Mouse (Mus musculus): Measurements from ENCODE around the gene Crygd. TPM values are rescaled to one million over a fixed set of nuclear protein-coding genes. Genes with fewer than 3 reads are reported as not detected.

Crygd gene
- polyA plus RNA-seq, 1 experiment = not detected

- TF ChIP-seq CTCF (IDR thresholded peaks at IDR 0.05; ENCODE audit: extremely low read depth, insufficient read depth, insufficient read length, insufficient replicate concordance) = no peak
- no peak for TF ChIP-seq POLR2A (IDR thresholded peaks at IDR 0.05; ENCODE audit: low read depth, low read length)
- H3K27me3 ChIP-seq (ENCODE audit: control insufficient read depth, insufficient read depth, low read length) = no peaks in the 10 kb centered on the region
- no peak overlapping the region for H3K27ac ChIP-seq (ENCODE audit: insufficient read depth, low read length)
- H3K4me3 ChIP-seq (ENCODE audit: extremely low read depth, insufficient read depth, insufficient read length) = no peak overlapping the region
- WGBS = 35% methylated on average over 8 of the region's 8 CpGs
- no peaks in the 10 kb centered on the region for H3K36me3 ChIP-seq (ENCODE audit: control insufficient read depth, insufficient read depth, low read length)
- no peaks in the 10 kb centered on the region for H3K4me1 ChIP-seq (ENCODE audit: control insufficient read depth, insufficient read depth, insufficient read length)
- no peak for DNase-seq (ENCODE audit: low read depth in 1 of 2, low spot score in 2 of 2)
Observed at GRCm38 (mm10) chr1:65046401-65047109, 16.7 kb downstream of the Crygd start.

DNA sequence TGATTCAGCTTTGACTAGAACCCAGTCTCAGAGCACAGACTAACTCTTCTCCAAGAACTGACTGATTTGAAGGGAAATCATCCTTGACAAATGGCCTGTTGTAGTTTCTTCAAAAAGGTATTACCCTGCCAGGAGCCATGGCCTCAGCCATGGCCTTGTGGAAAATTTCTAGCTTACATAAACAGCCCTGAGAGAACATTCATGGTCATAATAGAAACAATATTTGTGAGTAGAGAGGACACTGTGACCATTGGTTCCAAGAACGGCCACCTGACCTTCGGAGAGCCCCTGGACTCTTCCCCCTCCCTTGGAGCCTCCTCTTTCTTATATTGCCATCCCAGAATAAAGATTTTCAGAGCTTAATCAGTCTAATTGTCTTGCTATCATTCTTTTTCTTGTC lies 19.8 kb downstream of the Crygd start:
- H3K27me3 ChIP-seq (ENCODE audit: control insufficient read depth, insufficient read depth, low read length) = no peaks in the 10 kb centered on the region
- WGBS = 85% methylated on average over 2 of the region's 2 CpGs
- no peaks in the 10 kb centered on the region for H3K4me1 ChIP-seq (ENCODE audit: control insufficient read depth, insufficient read depth, insufficient read length)
- no peaks in the 10 kb centered on the region for H3K36me3 ChIP-seq (ENCODE audit: control insufficient read depth, insufficient read depth, low read length)
- H3K4me3 ChIP-seq (ENCODE audit: extremely low read depth, insufficient read depth, insufficient read length) = no peak overlapping the region
- DNase-seq (ENCODE audit: low read depth in 1 of 2, low spot score in 2 of 2) = no peak
- no peak overlapping the region for H3K27ac ChIP-seq (ENCODE audit: insufficient read depth, low read length)
- TF ChIP-seq POLR2A (IDR thresholded peaks at IDR 0.05; ENCODE audit: low read depth, low read length) (no peak), CTCF (IDR thresholded peaks at IDR 0.05; ENCODE audit: extremely low read depth, insufficient read depth, insufficient read length, insufficient replicate concordance) (no peak)

DNA sequence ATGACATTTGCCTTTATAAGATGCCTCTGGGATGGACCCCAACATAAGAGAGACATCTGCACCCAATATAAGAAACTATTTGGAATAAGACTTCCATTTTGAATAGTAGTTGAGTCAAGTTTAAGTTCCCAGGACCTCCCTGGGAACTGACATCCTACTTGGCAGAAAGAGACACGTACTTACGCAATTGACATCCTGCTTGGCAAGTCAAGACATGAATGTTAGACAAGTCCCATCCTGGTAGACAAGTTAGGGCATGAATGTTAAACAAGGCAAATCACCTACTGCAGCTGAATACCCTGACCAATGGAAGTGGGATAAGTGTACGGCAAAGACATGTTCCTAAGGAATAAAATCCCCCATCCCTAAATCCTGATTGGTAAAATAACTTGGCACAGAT lies 21.4 kb downstream of the Crygd start:
- no peak for TF ChIP-seq CTCF (IDR thresholded peaks at IDR 0.05; ENCODE audit: extremely low read depth, insufficient read depth, insufficient read length, insufficient replicate concordance)
- TF ChIP-seq POLR2A (IDR thresholded peaks at IDR 0.05; ENCODE audit: low read depth, low read length) = no peak
- H3K4me1 ChIP-seq (ENCODE audit: control insufficient read depth, insufficient read depth, insufficient read length) = no peaks in the 10 kb centered on the region
- H3K27me3 ChIP-seq (ENCODE audit: control insufficient read depth, insufficient read depth, low read length) = no peaks in the 10 kb centered on the region
- H3K4me3 ChIP-seq (ENCODE audit: extremely low read depth, insufficient read depth, insufficient read length) = no peak overlapping the region
- no peak for DNase-seq (ENCODE audit: low read depth in 1 of 2, low spot score in 2 of 2)
- 95% methylated on average over 3 of the region's 3 CpGs for WGBS
- no peaks in the 10 kb centered on the region for H3K36me3 ChIP-seq (ENCODE audit: control insufficient read depth, insufficient read depth, low read length)
- H3K27ac ChIP-seq (ENCODE audit: insufficient read depth, low read length) = no peak overlapping the region

DNA sequence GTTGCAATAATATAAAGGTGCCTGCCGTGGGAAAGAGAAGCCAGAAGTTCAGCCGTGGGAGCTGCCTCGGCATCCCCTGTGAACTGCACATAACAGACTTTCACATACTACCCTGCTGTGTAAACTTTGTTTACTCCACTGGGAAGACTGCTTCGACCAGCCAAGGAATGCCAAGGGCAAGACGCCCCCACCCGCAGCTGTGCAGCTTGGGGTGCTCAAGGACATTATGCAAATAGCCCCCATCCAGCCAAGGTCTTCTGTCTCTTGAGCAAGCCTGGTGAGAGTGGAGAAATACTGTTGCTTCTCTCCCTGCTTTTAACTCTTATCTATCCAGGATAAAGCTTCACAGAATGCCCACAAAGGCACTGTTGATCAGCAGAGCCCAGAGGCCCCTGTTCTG lies 22.4 kb downstream of the Crygd start:
- WGBS = 85% methylated on average over 6 of the region's 6 CpGs
- no peaks in the 10 kb centered on the region for H3K4me1 ChIP-seq (ENCODE audit: control insufficient read depth, insufficient read depth, insufficient read length)
- TF ChIP-seq POLR2A (IDR thresholded peaks at IDR 0.05; ENCODE audit: low read depth, low read length) (no peak), CTCF (IDR thresholded peaks at IDR 0.05; ENCODE audit: extremely low read depth, insufficient read depth, insufficient read length, insufficient replicate concordance) (no peak)

GRCm38 (mm10) chr1:65039679-65040078 lies 23.6 kb downstream of the Crygd start:
- 81% methylated on average over 3 of the region's 3 CpGs for WGBS
- Histone ChIP-seq H3K27ac (ENCODE audit: insufficient read depth, low read length) (no peak overlapping the region), H3K4me1 (ENCODE audit: control insufficient read depth, insufficient read depth, insufficient read length) (no peaks in the 10 kb centered on the region), H3K36me3 (ENCODE audit: control insufficient read depth, insufficient read depth, low read length) (no peaks in the 10 kb centered on the region), H3K4me3 (ENCODE audit: extremely low read depth, insufficient read depth, insufficient read length) (no peak overlapping the region), H3K27me3 (ENCODE audit: control insufficient read depth, insufficient read depth, low read length) (no peaks in the 10 kb centered on the region)
- TF ChIP-seq CTCF (IDR thresholded peaks at IDR 0.05; ENCODE audit: extremely low read depth, insufficient read depth, insufficient read length, insufficient replicate concordance) (no peak), POLR2A (IDR thresholded peaks at IDR 0.05; ENCODE audit: low read depth, low read length) (no peak)
- no peak for DNase-seq (ENCODE audit: low read depth in 1 of 2, low spot score in 2 of 2)

More for the DNA sequence above, 22.4 kb downstream of the Crygd start:
- Histone ChIP-seq H3K36me3 (ENCODE audit: control insufficient read depth, insufficient read depth, low read length) (no peaks in the 10 kb centered on the region), H3K27ac (ENCODE audit: insufficient read depth, low read length) (no peak overlapping the region), H3K4me3 (ENCODE audit: extremely low read depth, insufficient read depth, insufficient read length) (no peak overlapping the region), H3K27me3 (ENCODE audit: control insufficient read depth, insufficient read depth, low read length) (no peaks in the 10 kb centered on the region)
- DNase-seq (ENCODE audit: low read depth in 1 of 2, low spot score in 2 of 2) = no peak

DNA sequence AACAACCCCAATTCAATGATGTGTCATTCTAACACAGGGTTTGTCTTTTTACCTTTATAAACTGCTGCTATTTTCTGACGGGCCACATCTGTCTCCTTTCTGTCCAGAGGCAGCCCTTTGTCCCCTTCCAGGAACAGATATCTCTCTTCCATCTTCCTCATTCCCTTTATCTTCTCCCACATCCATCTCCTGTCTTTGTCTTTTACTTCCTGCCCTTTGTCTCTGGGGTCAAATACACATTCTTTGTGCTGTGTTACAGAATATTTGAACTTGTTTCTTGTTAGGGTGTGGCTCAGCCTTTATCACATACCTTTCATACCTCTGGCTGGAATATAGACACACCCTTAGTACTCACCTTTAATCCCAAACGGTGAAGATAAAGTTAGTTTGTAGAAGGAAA lies 25.7 kb downstream of the Crygd start:
- DNase-seq (ENCODE audit: low read depth in 1 of 2, low spot score in 2 of 2) = no peak
- no peak overlapping the region for H3K4me3 ChIP-seq (ENCODE audit: extremely low read depth, insufficient read depth, insufficient read length)
- no peaks in the 10 kb centered on the region for H3K36me3 ChIP-seq (ENCODE audit: control insufficient read depth, insufficient read depth, low read length)
- 68% methylated on average over 2 of the region's 2 CpGs for WGBS
- no peaks in the 10 kb centered on the region for H3K4me1 ChIP-seq (ENCODE audit: control insufficient read depth, insufficient read depth, insufficient read length)
- H3K27ac ChIP-seq (ENCODE audit: insufficient read depth, low read length) = no peak overlapping the region
- TF ChIP-seq POLR2A (IDR thresholded peaks at IDR 0.05; ENCODE audit: low read depth, low read length) (no peak), CTCF (IDR thresholded peaks at IDR 0.05; ENCODE audit: extremely low read depth, insufficient read depth, insufficient read length, insufficient replicate concordance) (no peak)
- no peaks in the 10 kb centered on the region for H3K27me3 ChIP-seq (ENCODE audit: control insufficient read depth, insufficient read depth, low read length)

GRCm38 (mm10) chr1:65035513-65035912 lies 27.7 kb downstream of the Crygd start:
- no peak for DNase-seq (ENCODE audit: low read depth in 1 of 2, low spot score in 2 of 2)
- H3K27ac ChIP-seq (ENCODE audit: insufficient read depth, low read length) = no peak overlapping the region
- TF ChIP-seq CTCF (IDR thresholded peaks at IDR 0.05; ENCODE audit: extremely low read depth, insufficient read depth, insufficient read length, insufficient replicate concordance) = no peak
- TF ChIP-seq POLR2A (IDR thresholded peaks at IDR 0.05; ENCODE audit: low read depth, low read length) = no peak
- 68% methylated on average over 3 of the region's 3 CpGs for WGBS
- H3K4me1 ChIP-seq (ENCODE audit: control insufficient read depth, insufficient read depth, insufficient read length) = no peaks in the 10 kb centered on the region
- H3K4me3 ChIP-seq (ENCODE audit: extremely low read depth, insufficient read depth, insufficient read length) = no peak overlapping the region
- H3K36me3 ChIP-seq (ENCODE audit: control insufficient read depth, insufficient read depth, low read length) = no peaks in the 10 kb centered on the region
- no peaks in the 10 kb centered on the region for H3K27me3 ChIP-seq (ENCODE audit: control insufficient read depth, insufficient read depth, low read length)
